Mouse (Mus musculus) lung, adult 2 months (tissue): ENCODE data around the gene Rdm1.

ENCODE experiments used
- CTCF ChIP-seq: fragments of 200-500 bp; IDR thresholded peaks from 2 replicates; pipeline ENCODE4 v1.5.1; 2011; ENCODE audit warnings: mild to moderate bottlenecking, low read length, control low read depth; ENCODE audit not compliant: insufficient read depth
- POLR2A ChIP-seq: fragments of 200-500 bp; IDR thresholded peaks from 2 replicates; pipeline ENCODE4 v1.6.1; 2011; ENCODE audit warnings: low read depth, mild to moderate bottlenecking, control low read depth, low read length, borderline replicate concordance; ENCODE audit errors: extremely low read depth

DNA sequence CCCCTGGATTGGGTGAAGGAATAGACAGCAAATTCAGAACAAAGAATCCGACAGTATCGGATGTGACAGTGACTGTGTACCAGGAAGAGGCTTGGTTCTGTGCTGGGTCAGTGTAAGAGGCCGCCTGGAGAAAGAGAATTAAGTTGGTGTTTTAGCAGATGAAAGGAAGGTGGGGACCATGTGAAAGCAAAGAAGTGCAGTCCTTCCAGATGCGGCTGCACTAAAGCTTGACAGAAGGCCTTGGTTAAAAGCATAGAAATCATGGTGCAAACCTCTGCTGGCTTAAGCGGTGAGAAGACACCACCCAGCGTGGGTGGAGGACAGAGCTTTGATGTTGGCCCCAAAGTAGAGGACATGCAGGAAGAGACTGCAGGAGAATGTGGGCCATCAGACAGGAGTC, 13.4 kb upstream of the Rdm1 start:
- no peak for TF ChIP-seq CTCF
- no peak for TF ChIP-seq POLR2A
